Mouse (Mus musculus) brain, embryonic 14.5 days (tissue): Measurements from ENCODE around the gene Rnf4.

Experiments used
- CTCF ChIP-seq: fragments of 200-500 bp; IDR thresholded peaks from 2 replicates; pipeline ENCODE4 v1.5.1; 2012; ENCODE audit warnings: inconsistent platforms, mild to moderate bottlenecking, moderate library complexity, borderline replicate concordance; ENCODE audit not compliant: insufficient read depth, insufficient read length; ENCODE audit errors: extremely low read depth
- POLR2A ChIP-seq: fragments of 200-500 bp; IDR thresholded peaks from 2 replicates; pipeline ENCODE4 v1.6.1; 2012; ENCODE audit warnings: mild to moderate bottlenecking, inconsistent platforms, borderline replicate concordance; ENCODE audit not compliant: poor library complexity, insufficient read depth, insufficient read length, severe bottlenecking; ENCODE audit errors: extremely low read depth

DNA sequence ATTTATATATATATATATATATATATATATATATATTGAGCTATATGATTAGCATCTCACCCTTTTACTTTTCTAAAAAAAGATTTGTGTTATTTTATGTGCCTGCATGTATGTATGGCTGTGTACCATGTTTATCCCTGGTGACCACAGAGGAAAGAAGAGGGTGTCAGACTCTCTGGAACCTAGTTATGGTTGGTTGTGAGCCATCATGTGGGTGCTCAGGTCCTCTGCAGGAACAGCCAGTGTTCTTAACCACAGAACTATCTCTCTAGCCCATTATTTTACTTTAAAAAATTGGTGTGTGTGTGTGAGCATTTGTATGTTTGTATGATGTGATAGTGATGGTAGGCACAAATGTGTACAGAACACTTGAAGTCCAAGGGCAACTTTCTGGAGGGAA lies 42.7 kb downstream of the Rnf4 start:
- no peak for TF ChIP-seq CTCF
- TF ChIP-seq POLR2A, result no peak
